Mouse (Mus musculus): ENCODE measurements around the gene Hgfac.
A peak's percentile ranks its signal among the peaks of the same experiment; 100 is the strongest.

Gene Hgfac

GRCm38 (mm10) chr5:35035795-35036194, 5.5 kb upstream of the Hgfac start:
- no peak for DNase-seq (ENCODE audit: inconsistent age in 2 of 2, low spot score in 1 of 2)

- no peak for DNase-seq (ENCODE audit: inconsistent age in 2 of 2, low spot score in 1 of 2)
Measured at GRCm38 (mm10) chr5:35037438-35037837, 3.9 kb upstream of the Hgfac start.

DNA sequence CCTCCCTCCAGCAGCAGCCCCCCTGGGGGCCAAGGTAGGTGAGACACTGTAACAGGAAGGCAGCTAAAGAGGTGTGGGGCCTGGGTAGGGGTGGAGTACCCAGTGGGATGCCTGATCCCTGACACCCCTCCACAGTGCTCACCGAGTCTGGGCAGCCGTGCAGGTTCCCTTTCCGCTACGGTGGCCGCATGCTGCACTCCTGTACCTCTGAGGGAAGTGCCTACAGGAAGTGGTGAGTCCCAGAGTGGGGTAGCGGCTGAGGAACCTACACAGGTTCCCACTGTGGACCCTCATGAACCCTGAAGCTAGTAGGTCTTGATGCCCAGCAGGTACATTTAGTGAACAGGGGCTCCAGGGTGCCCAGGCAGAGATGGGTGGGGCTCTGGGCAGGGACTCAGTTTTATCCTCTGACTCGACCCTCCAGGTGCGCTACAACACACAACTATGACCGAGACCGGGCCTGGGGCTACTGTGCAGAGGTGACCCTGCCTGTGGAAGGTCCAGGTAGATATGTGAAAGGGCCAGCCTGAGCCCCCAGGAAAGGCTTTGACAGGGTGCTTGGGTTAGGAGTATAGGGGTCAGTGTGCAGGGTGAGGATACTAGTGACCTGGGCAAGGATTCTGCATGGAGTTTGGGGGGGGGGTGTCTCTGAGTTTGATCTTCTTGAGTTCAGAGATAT, 1.3 kb downstream of the Hgfac start:
- DNase-seq (ENCODE audit: inconsistent age in 2 of 2, low spot score in 1 of 2): no peak

GRCm38 (mm10) chr5:35043110-35043451, 1.8 kb downstream of the Hgfac start:
- peak; percentile 69 to 92 for DNase-seq (ENCODE audit: inconsistent age in 2 of 2, low spot score in 1 of 2)

DNA sequence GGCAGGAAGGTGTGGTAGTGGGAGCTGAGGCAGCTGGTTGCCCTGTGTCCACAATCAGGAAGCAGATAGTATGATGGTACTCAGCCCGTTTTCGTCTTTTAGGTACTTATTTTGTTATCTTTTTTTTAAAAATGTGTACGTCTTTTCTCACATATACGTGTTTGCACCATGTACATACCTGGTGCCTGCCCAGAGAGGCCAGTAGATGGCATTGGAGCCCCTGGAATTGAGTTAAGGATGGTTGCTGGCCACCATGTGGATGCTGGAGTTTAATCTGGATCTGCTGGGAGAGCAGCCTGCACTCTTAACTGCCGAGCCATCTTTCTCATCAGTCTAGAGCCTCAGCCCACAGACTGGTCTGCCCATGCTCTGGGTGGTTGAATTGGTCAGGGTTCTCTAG, 9.2 kb downstream of the Hgfac start:
- DNase-seq (ENCODE audit: inconsistent age in 2 of 2, low spot score in 1 of 2): no peak

- no peak for DNase-seq (ENCODE audit: inconsistent age in 2 of 2, low spot score in 1 of 2)
Measured at GRCm38 (mm10) chr5:35054628-35055027, 13.3 kb downstream of the Hgfac start.

GRCm38 (mm10) chr5:35055076-35055475, 13.8 kb downstream of the Hgfac start:
- peak; percentile 80 to 86 for DNase-seq (ENCODE audit: inconsistent age in 2 of 2, low spot score in 1 of 2)

GRCm38 (mm10) chr5:35056604-35057432, 15.5 kb downstream of the Hgfac start, which contains the start of gene Dok7:
Dok7 (plus strand) TSS chr5:35056766.
- peak; percentile 81 to 91 for DNase-seq (ENCODE audit: inconsistent age in 2 of 2, low spot score in 1 of 2)

DNA sequence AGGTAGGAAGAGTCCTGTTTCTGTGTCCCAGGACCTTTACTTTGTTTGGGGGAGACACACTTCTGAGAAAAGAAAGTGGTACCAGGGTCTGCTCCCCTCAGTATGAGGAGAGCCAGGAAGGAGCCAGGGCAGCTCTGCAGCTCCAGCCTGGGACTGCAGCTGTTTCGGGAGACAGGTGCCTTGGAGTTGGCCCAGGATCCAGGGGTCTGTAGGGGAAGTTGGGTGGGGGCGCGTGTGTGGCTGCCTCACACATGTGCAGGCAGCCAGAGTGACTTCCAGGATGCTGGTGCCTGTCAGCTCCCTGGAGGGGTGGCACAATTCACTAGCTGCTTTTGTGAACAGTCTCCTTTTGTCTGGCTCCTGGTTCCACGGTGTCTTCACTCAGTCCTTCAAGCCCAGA, 16.3 kb downstream of the Hgfac start:
- DNase-seq (ENCODE audit: inconsistent age in 2 of 2, low spot score in 1 of 2): no peak

DNA sequence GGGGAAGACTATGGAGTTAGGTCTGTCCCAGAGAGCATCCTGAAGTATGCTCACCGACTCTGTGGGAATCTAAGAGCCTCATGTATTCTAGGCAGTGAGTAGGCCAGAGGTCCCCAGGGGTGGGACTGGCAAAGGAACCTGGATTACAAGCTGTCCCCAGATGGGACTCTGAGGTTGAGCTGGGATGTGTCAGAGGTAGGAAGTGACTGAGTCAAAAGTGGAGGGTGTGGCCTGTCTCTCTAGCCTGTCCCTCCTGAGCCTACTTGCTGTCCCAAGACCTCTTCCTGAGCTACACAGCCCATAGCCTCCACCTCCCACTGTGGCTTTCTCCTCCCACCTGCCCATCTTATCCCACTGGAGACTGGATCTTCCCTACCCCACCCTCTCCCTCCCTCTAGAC, 16.9 kb downstream of the Hgfac start:
- peak; percentile 49 to 54 for DNase-seq (ENCODE audit: inconsistent age in 2 of 2, low spot score in 1 of 2)

GRCm38 (mm10) chr5:35060098-35060497, 18.8 kb downstream of the Hgfac start:
- no peak for DNase-seq (ENCODE audit: inconsistent age in 2 of 2, low spot score in 1 of 2)

GRCm38 (mm10) chr5:35069841-35070240, 28.5 kb downstream of the Hgfac start:
- peak; percentile 48 to 72 for DNase-seq (ENCODE audit: inconsistent age in 2 of 2, low spot score in 1 of 2)

DNA sequence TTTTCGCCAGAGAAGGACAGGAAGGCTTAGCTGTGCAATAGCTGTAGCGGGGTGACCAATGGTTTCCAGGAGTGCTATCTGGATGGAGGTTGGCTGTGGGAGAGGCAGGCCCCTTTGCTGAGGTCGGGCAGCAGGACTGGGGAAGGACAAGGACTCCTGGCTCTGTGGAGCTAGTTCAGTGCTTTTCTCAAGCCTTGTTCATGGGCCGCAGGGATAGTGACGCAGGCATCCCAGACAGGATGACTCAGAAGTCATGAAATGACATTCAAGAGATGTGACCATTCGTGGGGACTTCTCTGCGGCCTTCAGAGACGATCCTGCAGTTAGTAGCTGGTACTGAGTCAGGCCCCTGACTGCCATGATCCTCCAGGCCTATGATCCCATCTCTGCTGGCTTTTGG, 29.0 kb downstream of the Hgfac start:
- peak; percentile 80 to 88 for DNase-seq (ENCODE audit: inconsistent age in 2 of 2, low spot score in 1 of 2)

DNA sequence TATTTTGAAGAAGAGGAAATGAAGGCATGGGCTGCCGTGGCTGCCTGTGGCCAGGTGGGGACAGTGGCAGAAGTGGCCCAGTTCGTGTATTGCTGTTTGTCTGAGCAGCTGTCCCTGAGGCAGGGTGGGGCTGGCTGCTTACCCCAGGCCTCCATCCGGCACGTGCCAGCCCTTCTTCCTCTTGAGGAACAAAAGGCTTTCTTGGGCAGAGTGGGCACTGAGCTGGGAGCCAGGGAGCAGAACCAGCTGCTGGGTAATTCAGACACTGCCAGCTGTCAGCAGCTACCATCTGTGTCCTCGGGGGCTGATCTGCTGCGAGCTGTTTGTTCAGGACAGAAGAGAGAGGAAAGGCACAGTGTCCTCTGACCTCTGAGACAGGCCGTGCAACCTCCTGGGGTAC, 29.6 kb downstream of the Hgfac start:
- peak in 1 of 2 experiments; percentile 54 for DNase-seq (ENCODE audit: inconsistent age in 2 of 2, low spot score in 1 of 2)

DNA sequence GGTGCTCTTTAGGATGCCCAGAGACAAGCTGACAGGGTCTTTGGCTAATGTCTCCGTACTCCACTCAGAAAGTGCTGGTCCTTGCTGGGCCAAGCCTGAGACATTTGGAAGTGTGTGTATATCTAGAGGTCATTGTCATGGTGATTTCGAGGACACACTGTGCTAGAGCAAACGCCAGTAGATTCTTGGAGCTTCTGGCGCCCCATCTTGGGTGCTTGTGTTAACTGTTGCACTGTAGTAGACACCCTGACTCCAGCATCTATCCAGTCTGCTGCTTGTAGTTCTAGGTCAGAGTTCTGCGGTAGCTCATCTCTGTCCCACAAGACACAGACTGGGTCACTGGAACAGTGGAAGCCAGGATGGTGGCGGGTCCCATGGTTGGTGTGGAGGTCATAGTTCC, 30.5 kb downstream of the Hgfac start:
- DNase-seq (ENCODE audit: inconsistent age in 2 of 2, low spot score in 1 of 2): peak; percentile 51 to 71

GRCm38 (mm10) chr5:35073235-35073634, 31.9 kb downstream of the Hgfac start:
- DNase-seq (ENCODE audit: inconsistent age in 2 of 2, low spot score in 1 of 2): no peak

DNA sequence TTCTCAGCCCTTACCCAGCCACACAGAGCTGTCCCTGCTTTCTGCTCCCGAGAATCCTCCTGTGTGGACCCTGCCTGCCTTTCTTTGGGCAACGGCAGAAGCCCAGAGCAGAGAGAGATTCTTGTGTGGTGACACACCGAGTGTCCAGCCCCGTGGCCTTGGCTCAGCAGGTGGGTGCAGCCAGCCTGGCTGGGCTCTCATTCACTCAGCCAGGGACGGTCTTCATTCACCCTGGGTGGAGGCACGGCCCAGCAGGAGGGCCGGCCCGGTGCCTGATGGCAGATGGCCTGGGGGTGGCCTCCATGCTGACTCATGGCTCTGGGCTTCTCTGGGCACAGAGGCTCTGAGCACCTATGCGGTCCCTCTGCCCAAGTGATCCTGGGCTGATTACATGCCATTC, 32.7 kb downstream of the Hgfac start:
- peak; percentile 93 for DNase-seq (ENCODE audit: inconsistent age in 2 of 2, low spot score in 1 of 2)

- DNase-seq (ENCODE audit: inconsistent age in 2 of 2, low spot score in 1 of 2): no peak
Measured at GRCm38 (mm10) chr5:35076369-35076768, 35.1 kb downstream of the Hgfac start.

DNA sequence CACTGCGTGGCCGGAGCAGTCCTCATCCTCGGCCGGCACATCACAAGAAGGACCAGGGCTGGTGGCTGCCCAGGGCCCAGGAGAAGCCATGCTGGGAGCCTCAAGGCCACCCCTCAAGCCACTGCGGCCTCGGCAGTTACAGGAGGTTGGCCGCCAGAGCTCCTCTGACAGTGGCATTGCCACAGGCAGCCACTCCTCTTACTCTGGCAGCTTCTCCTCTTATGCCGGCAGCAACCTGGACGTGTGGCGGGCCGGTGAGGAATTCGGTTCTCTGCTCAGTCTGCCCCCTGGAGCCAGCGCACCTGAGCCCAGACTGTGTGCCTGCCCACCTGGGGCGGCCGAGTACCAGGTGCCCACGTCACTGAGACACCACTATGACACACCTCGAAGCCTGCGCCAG, 37.8 kb downstream of the Hgfac start:
- peak in 1 of 2 experiments; percentile 67 for DNase-seq (ENCODE audit: inconsistent age in 2 of 2, low spot score in 1 of 2)

GRCm38 (mm10) chr5:35084913-35085312, 43.6 kb downstream of the Hgfac start:
- no peak for DNase-seq (ENCODE audit: inconsistent age in 2 of 2, low spot score in 1 of 2)

DNA sequence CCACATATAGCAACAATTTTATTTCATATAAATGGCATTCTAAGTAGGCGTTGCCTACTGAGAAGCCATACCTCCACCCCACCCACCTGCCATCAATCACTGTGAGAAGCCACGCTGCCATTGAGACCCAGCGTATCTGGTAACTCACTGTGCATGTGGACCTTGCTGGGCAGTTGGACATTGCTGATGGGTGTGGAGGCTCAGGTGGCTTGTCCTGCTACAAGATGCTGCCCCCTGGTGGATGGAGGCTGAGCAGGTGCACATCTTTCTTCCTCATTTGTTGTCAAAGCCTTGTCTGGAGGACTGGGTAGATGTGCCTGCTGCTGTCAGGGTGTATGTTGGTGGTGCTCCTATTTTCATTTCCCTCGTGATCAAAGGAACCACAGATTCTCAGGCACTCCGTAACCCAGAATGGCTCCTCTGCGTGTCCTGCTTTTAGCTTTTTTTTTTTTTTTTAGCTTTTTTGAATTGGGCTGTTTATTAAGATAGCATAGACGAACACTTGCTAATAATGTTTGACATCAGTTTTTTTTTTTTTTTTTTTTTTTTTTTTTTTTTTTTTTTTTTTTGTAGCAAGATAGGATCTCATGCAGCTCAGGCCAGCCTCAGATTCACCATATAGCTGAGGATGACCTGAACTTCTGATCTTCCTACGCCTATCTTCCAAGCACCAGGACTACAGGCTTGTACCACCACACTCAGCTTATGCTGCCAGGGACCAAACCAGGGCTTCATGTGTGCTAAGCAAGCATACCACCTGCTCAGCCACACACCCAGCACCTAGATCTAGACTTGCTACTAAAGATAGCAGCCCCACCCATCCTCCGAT, 47.7 kb downstream of the Hgfac start:
- DNase-seq (ENCODE audit: inconsistent age in 2 of 2, low spot score in 1 of 2): peak; percentile 85 to 95

- no peak for DNase-seq (ENCODE audit: inconsistent age in 2 of 2, low spot score in 1 of 2)
Measured at GRCm38 (mm10) chr5:35089614-35089963, 48.3 kb downstream of the Hgfac start.
